Mouse (Mus musculus): ENCODE measurements at regions not wholly inside any gene's neighbourhood (a gene's known extent, or its start where the extent isn't known, plus 50 kb on each side); places are given as distances from the start of the nearest gene placed in this dataset.

DNA sequence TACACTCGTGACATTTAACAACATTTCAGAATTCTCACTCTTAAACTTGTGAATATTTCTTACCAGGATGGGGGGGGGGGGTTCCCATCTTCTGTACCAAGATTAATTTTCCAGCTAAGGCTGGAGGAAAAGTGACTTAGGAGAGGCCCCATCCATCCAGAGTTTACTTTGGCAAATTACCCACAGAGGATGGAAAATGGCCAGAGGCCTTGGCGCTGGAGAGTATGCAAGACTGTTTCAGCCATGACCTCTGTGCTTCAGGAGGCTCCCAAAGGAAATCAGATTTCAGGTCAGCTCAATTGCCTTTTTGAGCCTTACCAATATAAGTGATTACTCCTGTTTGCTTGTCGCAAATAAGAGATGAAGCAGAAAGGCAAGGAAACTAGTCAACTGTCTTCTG lies 143.4 kb upstream of the F930015N05Rik start:
- DNase-seq = peak; percentile 69

DNA sequence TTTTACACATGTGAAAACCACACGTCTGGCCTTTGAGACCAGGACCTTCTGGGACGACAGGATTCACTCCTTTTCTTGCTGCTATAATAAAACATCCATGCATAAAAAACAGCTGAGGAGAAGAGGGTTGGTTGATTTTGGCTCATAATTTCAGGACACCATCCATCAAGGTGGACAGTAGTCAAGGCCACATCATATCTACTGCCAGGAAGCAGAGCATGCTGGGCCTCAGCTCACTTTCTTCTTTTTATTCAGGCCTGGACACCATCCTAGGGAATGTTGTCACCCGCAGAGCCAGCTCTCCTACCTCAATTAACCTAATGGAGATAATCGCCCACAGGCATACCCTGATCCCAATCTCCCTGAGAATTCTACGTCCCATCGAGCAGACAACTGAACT lies 149.6 kb upstream of the F930015N05Rik start:
- DNase-seq = no peak

DNA sequence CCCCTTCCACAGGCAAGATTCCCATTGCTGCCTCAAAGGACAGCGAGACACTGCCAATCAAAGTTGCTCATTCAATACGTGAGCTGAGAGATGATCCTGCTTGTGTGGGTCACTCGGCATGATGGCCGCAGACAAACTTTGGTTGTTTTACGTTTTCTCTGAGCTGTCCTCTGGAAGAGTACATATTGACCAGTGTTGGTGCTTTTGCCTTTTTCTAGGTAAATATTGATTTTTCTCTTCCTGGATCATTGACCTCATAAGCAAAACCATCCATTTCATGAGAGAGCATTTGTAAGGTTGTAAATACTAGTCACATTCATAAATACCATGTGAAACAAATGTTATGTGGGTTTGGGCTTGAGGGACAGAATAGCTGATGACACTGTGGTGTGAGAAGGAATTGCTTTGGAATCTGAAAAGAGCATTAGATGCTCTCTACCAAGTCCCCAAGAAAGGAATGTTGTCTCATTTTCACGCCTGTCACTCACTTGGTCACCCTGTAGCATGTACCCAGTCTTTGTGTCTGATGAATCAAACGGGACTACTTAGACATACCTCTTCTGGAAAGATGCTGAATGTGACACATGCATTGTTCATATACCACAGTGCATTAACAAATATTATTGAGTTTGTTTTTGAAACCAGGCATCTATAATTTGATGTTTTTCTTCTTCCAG lies 150.7 kb upstream of the F930015N05Rik start:
- DNase-seq = no peak

DNA sequence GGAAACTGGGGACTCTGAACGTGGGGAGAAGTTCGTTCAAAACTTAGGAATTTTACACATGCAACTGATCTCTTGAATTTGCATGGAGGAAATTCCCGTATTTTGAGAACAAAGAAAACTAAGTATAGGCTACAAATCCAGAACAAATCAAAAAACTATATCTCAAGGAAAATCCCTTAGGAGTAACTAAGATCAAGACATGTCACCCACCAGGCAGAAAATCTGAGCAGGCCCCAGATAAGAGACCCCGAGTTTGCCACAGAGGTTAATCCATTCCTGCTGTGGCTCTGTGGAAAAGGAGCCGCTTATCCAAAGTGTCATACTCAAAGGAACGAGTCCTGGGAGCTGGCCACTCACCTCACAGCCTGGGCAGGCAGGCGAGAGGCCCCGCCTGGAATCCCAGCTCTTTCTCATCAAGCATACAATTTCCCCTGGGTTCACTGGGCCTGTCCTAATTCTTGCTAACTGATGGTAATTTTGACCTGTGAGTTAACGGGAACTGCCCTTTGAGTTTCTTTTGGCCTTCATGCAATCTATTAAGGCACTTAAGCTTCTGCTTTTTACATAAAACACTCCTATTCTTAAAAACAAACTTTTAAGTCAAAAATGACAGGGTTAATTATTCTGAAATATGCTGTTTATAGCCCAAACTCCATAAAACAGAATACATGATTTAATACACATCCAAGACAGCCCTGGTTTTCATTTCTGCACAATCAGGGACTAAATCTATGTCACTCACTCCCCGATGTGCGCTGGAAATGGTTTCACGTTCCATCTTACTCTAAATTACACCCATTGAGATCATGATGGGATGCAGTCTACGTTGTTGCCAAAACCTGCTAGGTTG lies 151.5 kb upstream of the F930015N05Rik start:
- DNase-seq = no peak

DNA sequence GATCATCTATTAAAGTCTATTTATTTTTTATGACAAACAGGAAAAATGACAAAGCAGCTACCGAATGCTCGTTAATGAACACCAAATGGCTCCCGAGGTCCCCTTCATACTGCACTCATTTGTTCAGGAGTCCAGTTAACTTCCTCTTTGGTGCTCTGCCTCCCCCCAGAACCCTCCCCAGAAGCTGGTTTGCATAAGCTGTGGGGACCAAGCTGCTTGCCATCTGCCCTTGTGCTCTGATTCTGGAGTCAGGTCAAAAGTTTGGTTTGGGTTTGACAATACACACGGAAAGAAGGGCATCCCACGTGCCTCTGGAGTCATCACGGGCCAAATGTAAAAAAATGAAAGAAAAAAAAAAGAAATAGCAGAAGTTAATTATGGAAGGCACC lies 152.1 kb upstream of the F930015N05Rik start:
- no peak for DNase-seq

DNA sequence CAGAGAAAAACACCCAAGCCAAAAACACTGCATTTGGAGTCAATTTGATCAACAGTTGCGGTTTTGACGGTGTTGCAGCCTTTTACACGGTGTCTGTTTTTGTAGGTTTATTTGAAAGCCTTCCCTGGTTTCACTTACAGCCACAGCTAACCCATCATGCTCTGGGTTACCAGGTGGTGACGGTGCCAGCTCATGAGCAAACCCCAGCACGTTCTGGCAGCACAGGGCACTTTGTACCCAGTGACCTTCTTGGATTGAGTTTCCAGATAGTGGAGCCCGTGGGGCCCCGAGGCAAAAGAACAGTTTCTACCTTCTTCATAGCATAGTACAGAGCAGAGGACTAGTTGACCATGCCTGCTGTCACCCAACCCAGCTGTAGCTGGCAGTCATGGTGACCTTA lies 152.6 kb upstream of the F930015N05Rik start:
- DNase-seq = no peak

DNA sequence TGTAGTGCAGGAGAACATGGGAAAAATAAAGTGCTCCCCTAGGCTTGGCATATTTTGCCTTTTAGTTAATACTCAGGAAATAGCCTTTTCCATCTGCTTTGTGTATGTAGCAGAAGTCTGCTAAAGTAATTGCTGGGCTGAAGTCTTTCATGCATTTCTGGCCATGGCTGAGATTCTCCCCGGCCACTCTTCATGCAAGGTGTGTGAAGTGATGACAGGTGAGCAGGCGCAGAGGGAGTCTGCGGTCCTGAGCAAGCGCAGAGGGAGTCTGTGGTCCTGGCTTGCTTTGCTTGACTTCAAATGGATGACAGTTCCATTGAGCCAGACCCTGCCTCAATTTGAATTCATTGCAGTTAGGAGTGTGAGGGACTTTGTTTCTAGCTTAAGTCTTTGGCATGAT lies 153.6 kb upstream of the F930015N05Rik start:
- no peak for DNase-seq

DNA sequence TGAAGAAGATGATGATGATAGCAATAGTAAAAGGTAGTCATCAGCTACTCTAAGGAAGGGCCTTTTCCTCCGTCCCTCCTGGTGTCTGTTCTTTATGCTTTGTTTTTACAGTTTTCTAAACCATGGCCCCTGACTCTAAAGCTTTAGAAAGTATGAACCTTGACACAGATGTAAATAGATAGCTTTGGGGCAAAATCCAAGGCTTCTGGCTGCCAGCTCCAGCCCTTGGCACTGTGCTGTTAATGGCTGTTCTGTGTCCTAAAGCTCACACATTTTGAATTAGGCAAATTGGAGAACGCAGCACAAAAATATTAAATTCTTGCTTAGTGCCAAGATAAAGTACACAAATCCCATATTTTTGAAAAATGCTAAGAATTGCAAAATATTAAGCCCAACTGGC lies 155.8 kb upstream of the F930015N05Rik start:
- DNase-seq = no peak

DNA sequence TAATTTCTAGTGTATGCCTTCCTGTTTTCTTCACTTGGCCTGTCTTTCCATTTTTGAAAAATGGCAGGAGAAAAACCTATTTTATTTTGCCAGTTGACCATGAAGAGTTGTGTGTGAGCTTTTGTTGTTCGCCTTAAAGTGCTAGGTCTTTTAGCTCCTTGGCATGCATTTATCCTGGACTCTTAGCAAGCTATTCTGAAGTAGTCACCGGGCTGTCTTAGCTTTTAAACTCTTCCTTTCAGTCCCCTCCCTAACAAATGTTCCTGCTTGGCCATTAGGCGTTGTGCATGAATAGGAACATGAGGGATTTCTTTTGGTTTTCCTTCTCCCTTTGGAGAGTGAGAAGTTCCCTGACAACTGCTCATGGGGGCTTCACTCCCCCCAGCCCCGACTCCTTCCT lies 160.9 kb upstream of the F930015N05Rik start:
- DNase-seq = no peak

DNA sequence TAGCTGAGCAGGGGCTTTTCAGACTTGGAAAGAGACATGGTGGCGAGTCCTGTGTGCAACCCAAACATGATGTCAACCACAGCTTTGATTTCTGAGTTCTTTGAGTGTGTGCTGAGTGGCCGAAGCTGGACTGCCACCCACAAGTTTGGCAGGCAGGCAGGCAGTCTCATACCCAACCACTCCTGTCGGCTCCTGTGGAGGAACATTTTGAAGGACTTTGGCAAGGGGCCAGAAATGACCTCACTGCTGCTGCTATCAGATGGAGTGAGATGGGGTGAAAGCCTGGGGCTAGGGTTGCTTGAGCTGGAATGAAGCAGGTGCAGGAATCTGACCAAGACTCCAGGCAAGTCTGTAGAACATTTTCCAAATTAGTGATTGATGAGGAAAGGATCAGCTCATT lies 162.7 kb upstream of the F930015N05Rik start:
- no peak for DNase-seq

DNA sequence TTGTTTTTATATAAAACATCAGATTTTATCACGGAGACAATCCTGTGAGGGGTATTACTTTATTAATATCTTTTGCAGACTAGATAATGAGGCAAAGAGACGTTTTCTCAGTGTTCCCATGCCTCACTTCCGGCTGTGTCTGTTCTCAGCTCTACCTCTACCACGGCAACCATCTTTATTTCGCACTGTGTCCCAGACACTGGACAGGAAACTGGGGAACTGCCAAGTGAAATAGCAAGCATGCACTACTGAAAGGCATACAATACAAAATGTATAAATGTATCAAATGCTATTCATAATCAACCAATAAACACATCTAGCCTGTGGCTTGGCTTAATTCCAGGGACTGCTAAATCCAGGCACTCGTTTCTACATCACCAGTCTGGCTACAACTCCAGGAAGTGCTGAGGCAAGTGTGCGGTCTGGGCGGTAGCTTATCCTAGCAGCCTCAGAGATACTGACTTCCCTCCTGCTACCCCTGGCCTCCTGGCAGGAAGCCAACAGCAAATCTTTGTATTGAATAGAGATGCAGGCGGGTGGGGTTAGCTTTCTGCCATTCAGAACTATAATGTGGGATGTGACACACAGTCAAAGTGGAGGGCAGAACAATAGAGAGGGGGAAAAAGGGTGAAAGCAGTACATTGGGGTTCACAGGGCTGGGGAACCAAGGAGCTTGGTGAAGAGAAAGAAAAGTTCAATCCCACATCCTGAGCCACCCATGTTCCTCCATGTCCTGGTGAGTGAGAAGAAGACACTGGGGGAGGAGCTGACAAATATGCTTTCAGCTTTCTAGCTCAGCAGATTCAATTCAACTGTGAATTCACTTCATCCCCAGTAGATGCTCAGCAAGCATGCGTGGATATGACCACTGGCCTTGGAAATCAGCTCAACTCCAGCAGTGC lies 164.0 kb upstream of the F930015N05Rik start:
- peak; percentile 20 for DNase-seq

DNA sequence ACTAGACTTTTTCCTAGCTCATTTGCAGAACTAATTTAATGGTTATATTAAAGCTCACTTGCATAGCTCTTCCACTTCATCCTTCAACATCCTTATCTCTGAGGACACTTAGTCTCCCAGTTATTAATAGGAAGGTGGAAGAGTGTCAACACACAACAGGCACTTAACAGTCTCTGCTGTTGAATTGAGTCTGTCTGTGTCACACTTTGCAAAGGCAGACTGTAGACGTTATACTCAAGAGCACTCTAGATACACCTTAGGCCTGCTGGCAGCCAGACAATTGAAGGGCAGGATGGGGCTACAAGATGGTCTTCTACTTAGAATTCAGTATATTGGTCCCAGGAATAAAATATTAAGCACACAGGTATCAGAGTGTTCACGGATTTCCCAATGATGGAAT lies 172.6 kb upstream of the F930015N05Rik start:
- DNase-seq = no peak

DNA sequence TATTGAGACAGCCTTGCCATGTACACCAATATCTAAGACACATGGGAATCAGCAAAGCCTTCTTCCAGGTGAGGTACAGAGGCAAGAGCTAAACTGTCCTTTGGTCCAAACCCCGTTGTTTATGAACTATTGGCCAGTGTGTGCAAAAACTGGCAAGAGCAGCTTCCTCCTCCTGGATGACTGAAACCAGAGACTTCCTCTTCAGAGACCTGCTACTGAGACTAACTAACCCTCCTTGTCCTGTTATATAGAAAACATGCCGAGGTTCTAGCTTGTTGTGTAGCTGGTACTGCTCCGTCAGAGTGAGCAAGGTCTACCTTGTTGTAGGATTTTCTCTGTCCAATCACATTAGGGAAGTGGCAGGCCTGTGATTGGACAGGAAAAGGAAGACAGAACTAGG lies 174.3 kb upstream of the F930015N05Rik start:
- DNase-seq = no peak

DNA sequence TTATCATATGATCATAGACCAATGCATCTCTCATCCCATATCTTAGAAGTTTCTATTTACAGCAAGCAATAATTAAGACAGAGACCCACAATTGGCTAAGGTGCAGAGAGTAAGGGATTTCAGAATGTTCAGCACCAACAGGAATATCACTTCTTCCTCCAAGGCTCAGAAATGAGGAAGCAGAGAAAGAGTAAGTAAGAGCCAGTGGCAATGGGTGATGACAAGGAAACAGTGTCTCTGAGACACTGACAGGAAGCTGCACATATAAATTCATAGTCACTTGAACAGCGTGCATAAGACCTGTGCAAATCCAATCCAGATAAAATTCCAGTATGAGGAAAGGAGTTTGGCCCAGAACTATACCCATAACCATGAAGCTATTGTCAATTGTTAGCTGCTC lies 178.7 kb upstream of the F930015N05Rik start:
- no peak for DNase-seq

DNA sequence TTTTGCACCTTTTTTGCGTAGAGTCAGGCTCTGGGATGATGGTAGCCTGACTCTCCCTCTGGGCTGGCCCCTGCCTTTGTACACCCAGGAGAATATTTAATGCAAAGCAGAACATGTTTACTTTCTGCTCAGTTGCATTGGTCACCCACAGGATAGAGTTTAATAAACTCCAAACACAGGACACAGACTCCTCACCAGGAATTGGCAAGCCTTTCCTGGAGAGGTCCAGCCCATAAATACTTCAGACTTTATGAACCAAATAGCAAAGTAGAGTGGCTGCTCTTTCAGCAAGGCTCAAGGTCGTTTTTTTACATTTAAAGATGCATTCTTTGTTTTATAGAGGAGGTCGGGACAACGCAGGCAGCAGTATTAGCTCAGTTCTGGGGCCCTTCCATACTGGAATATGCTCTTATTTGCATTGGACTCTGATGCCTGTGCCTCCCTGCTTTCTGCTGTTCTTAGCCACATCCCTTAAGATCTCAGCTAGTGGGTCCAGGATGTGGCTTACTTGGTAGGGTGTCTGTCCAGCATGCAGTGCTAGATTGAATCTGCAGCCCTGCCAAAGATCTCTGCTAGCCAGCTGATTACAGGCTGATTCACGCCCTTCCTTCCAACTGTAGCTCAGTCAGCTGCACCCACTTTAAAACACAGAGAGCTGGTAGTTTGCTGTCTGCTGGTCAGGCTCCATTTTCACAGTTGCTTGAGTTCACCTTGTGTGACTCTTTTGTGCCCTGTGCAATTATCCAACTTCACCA lies 182.4 kb upstream of the F930015N05Rik start:
- DNase-seq = peak; percentile 36

DNA sequence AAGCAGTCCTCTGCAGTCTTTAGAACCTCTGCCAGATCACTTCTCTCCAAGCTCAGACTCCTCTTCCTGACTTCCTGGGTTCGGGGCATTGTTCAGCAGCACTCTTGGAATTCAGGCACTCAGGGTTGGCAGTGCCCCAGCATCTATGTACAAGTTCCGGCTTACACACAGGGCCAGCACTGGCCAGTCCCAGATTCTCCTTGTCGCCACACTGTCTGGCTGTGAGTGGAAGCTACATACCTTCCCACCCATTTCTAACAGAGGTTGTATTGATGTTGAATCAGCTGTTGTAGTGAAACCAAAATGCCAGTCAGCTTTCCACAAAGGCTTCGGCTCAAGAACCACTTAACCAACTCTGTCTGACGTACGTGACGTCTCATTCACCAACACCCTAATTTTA lies 190.7 kb upstream of the F930015N05Rik start:
- no peak for DNase-seq

DNA sequence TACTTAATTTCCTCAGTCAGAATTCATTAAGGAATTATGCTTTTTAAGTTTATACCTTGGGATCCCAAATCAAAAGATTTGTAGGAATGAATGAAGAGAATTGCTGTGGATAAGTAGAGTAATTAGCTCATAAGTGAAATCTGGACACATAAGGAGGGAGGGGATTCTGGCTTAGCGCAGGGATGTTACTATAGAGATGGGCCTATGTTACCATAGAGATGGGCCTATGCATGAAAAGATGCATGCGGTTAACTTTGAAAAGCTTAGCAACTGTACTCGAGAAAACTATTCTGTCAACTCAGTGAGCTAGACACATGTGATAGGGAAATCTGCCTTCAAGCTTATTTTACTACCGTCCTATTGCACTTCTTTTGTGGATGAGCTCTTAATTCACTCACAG lies 204.5 kb upstream of the F930015N05Rik start:
- no peak for DNase-seq

DNA sequence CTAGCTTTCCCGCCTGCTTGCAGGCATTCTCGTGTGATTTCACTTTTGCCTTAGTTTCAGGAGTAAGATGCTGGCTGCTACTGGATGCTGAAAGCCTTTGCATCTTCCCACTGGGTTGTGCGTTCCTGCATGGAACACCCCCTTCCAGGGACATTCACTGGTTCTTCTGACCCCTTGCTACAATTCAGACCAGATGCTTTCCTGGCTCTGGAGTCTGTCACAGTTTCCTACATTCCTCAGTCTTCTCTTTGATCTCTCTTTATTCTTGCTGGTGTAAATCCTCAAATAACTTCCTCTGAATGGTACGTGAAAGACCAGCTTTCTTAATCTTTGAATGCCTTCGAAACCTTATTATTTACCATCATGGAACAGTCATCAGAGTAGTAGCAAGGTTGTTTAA lies 206.7 kb upstream of the F930015N05Rik start:
- no peak for DNase-seq

DNA sequence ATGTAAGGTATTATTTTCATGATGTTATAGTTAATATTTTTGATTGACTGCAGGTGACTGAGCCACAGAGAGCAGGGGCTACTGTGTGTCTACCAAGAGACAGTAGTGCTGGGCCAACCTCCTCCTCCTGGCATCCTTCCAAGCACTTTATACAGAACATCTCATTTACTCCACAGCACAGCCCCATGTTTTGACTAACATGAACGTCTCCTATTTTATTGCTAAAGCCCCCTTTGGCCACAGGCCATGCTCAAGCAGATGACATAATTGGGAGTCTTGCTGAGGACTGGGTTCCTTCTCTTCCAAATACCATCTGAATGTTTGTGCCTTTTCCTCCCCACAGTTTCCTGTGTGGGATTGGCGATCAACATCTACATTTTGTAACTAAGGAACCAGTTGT lies 211.5 kb upstream of the F930015N05Rik start:
- DNase-seq = no peak

DNA sequence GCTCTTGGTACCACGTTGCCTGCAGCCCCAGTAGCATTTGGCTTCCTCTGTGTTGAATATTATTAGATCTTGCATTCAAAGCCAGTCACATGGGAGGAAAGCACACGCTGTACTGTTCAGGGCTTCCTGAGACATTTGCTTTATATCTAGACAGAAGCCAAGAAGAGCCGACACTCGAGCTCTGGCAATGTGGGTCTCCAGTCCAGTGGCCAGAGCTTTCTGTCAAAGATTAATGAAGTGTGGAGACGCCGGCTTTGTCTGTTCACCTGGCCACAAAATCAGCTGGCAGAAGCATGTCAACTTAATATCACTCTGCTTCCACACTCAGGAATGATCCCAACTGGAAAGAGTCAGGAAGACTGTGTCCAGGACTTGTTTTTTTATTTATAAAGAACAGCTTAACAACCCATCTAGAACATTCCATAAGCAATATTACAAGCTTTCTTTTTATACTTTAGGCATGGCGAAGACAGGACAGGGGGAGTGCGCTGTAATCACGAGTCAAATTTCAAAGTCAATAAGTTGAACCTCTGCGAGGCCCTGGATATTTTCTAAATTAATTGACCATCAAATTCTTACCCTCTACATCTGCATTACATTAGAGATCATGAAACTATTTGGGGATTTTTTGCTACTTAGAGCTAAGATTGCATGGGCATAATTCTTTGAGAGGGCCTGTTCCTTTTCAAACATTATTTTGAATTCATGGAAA lies 214.3 kb upstream of the F930015N05Rik start:
- peak; percentile 66 for DNase-seq

DNA sequence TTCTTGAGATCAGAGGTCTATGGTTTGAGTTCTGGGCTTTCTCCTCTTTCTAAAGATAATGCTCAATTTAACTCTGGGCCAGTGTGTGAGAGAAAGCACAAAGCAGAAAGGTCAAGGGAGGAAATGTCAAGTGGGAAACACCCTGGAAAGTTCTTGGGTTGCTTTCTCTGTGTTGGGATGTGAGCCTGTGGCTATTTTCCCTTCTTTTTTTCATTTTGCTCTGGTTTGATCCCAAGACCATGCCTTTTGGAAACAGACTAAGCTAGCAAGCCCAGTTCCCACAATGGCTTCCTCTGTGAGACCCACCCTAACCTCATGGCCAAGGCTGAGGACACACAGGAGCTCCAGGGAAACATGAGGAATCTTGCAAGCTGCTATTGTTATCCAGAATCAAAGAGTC lies 216.4 kb upstream of the F930015N05Rik start:
- DNase-seq = peak; percentile 32
